In genomic region chr14:77037330-77037729, GRCm38 (mm10) we compare ENCODE assay signal across 13 mouse cellular contexts. TPM values are rescaled to one million over a fixed set of nuclear protein-coding genes. Genes with fewer than 3 reads are reported as not detected.
DNase-seq lines count a peak whose midpoint lies in the region; ATAC-seq and TF ChIP-seq lines count a peak whose summit lies in the region.
"Had no signal": no experiment of that assay in that cellular context is flagged by ENCODE, and none has a peak within 500 bp of the region (broad histone marks: within the 10 kb centered on the region; RNA-seq: fewer than 3 reads in every experiment).

No protein-coding gene starts in this region.

- H3K27me3 ChIP-seq in liver, adult 2 months (ENCODE audit: control insufficient read depth, insufficient read depth, low read length) = no peaks in the 10 kb centered on the region
- no peaks in the 10 kb centered on the region for H3K27me3 ChIP-seq in liver, postnatal 0 days (ENCODE audit: insufficient read depth, low read length)
- H3K27me3 ChIP-seq: midbrain, embryonic 15.5 days had no signal

- TF ChIP-seq CTCF in liver, adult 2 months (IDR thresholded peaks at IDR 0.05; ENCODE audit: low read depth, low read length) = no peak
- no peak for TF ChIP-seq CTCF in liver, postnatal 0 days (IDR thresholded peaks at IDR 0.05; ENCODE audit: low read depth)

- no peak overlapping the region for H3K4me3 ChIP-seq in liver, adult 2 months (ENCODE audit: insufficient read depth, low read depth, low read length)
- peak overlapping the region; percentile 97 for H3K4me3 ChIP-seq in brown adipose tissue, adult 24 weeks (ENCODE audit: insufficient read depth, low read depth, low read length)
- H3K4me3 ChIP-seq in liver, postnatal 0 days (ENCODE audit: low read depth, low read length) = peak overlapping the region; percentile 76

- peak overlapping the region; percentile 87 for H3K4me2 ChIP-seq in liver, postnatal 0 days (ENCODE audit: low read depth, low read length)

- 30% methylated on average over 5 of the region's 5 CpGs for WGBS in liver, adult 2 months
- 48% methylated on average over 5 of the region's 5 CpGs for WGBS in liver, postnatal 0 days (ENCODE audit: insufficient replicate concordance)

- peak; percentile 18; the same call in 1 of the 2 replicates for ATAC-seq in frontal cortex, adult (ENCODE audit: low TSS enrichment)
- ATAC-seq in liver, postnatal 0 days = no peak

- H3K9me3 ChIP-seq in liver, postnatal 0 days (ENCODE audit: low read length) = no peaks in the 10 kb centered on the region
- H3K9me3 ChIP-seq: forebrain, embryonic 12.5 days; midbrain, embryonic 15.5 days had no signal

- DNase-seq in frontal cortex, postnatal 14 days (ENCODE audit: low spot score in 2 of 2) = no peak
- DNase-seq in liver, adult 2 months (ENCODE audit: extremely low read depth, low read depth, low spot score) = peak; percentile 39
- DNase-seq in liver = no peak
- DNase-seq in liver, postnatal 0 days = no peak
- DNase-seq in gastrocnemius, postnatal 4 days (ENCODE audit: low spot score in 2 of 2) = no peak
- no peak for DNase-seq in Muller cell, postnatal 12 days (ENCODE audit: inconsistent ontology term)
- DNase-seq: cerebellum, postnatal 36 days; kidney, adult 9 months; thymus, adult 2 months had no signal

- no peak overlapping the region for H3K9ac ChIP-seq in liver, adult 2 months (ENCODE audit: low read depth, low read length)
- H3K9ac ChIP-seq in liver, postnatal 0 days (replicated peaks) = peak overlapping the region; percentile 71; the same call in 1 of the 2 replicates

- TF ChIP-seq POLR2A in liver, adult 2 months (IDR thresholded peaks at IDR 0.05; ENCODE audit: extremely low read depth, insufficient read depth, low read length) = no peak

- peaks cover 9% of the 10 kb centered on the region for H3K4me1 ChIP-seq in liver, adult 2 months (ENCODE audit: control insufficient read depth, insufficient read depth, low read length)
- H3K4me1 ChIP-seq in brown adipose tissue, adult 24 weeks (ENCODE audit: control insufficient read depth, insufficient read depth, insufficient read length, low read length) = no peaks in the 10 kb centered on the region
- H3K4me1 ChIP-seq in liver, postnatal 0 days (ENCODE audit: insufficient read depth) = peaks cover 31% of the 10 kb centered on the region
- H3K4me1 ChIP-seq: forebrain, embryonic 12.5 days had no signal

- peaks cover 3% of the 10 kb centered on the region for H3K36me3 ChIP-seq in liver, adult 2 months (ENCODE audit: control insufficient read depth, insufficient read depth, low read length)
- no peaks in the 10 kb centered on the region for H3K36me3 ChIP-seq in liver, postnatal 0 days (replicated peaks; ENCODE audit: insufficient read depth, low read length)
- H3K36me3 ChIP-seq: forebrain, embryonic 12.5 days; midbrain, embryonic 15.5 days had no signal

- H3K27ac ChIP-seq in liver, adult 2 months (replicated peaks; ENCODE audit: insufficient read depth, low read depth, low read length) = 0 out of 2 replicates have a peak overlapping the region, but pooled peaks have one; percentile 7
- peak overlapping the region; percentile 31 for H3K27ac ChIP-seq in brown adipose tissue, adult 24 weeks (replicated peaks; ENCODE audit: low read depth, low read length)
- H3K27ac ChIP-seq in liver, postnatal 0 days (ENCODE audit: low read depth) = peak overlapping the region; percentile 81; the same call in 1 of the 2 replicates
- H3K27ac ChIP-seq: forebrain, embryonic 12.5 days; midbrain, embryonic 15.5 days had no signal

- no peaks in the 10 kb centered on the region for H3K79me2 ChIP-seq in liver, adult 2 months (ENCODE audit: control insufficient read depth, insufficient read depth, low read length)

- no peak for TF ChIP-seq EP300 in liver, postnatal 0 days (IDR thresholded peaks at IDR 0.05; ENCODE audit: low read depth)

RNA-seq across cellular contexts. Expression of gene Lacc1, which starts 0.6 kb away (rescaled TPM):
- 8.6 and 8.8 TPM in 2 replicates for total RNA-seq in liver, adult 2 months (2014; rRNA removed)
- 6.0 and 6.3 TPM in 2 replicates for polyA plus RNA-seq in liver, adult 2 months (2012; rRNA removed)
- polyA plus RNA-seq in brown adipose tissue, adult 24 weeks (2012; ENCODE audit: insufficient read depth, insufficient read length, missing spikeins) = 4.5 and 6.7 TPM in 2 replicates
- polyA plus RNA-seq in liver, postnatal 0 days (2015; fragmentation: Nextera tagmentation; extraction: Ambion mirVana) = 6.8 and 7.1 TPM in 2 replicates
- total RNA-seq in gastrocnemius, postnatal 4 days (2021) = 1 to 10 TPM; 6.4 to 6.6 TPM

RNA-seq across cellular contexts. Expression of gene Ccdc122, which starts 0.8 kb away (rescaled TPM):
- 5.0 and 6.9 TPM in 2 replicates for total RNA-seq in liver, adult 2 months (2014; rRNA removed)
- polyA plus RNA-seq in liver, adult 2 months (2012; rRNA removed) = 1.3 and 1.4 TPM in 2 replicates
- 6.1 and 16.3 TPM in 2 replicates for polyA plus RNA-seq in brown adipose tissue, adult 24 weeks (2012; ENCODE audit: insufficient read depth, insufficient read length, missing spikeins)
- polyA plus RNA-seq in liver, postnatal 0 days (2015; fragmentation: Nextera tagmentation; extraction: Ambion mirVana) = 5.4 and 7.0 TPM in 2 replicates
- total RNA-seq in gastrocnemius, postnatal 4 days (2021) = 1 to 10 TPM; 2.9 to 3.3 TPM

Comparison
In these comparisons a context has a peak if more than half of its experiments do, and no peak if none do; other contexts are left out.
1. H3K27ac ChIP-seq: peak in every context shown above with its lines; median percentile 81 in liver, postnatal 0 days; 31 in brown adipose tissue, adult 24 weeks; 7 in liver, adult 2 months.